Mouse (Mus musculus) lung, adult 2 months (tissue): ENCODE measurements around the gene Celf2. TPM values are rescaled to one million over a fixed set of nuclear protein-coding genes. Genes with fewer than 3 reads are reported as not detected.

Source experiments
- DNase-seq: peaks from one replicate; pipeline ENCODE4 v3.0.0; 2022
- H3K4me1 ChIP-seq: fragments of 200-500 bp; 2 replicates; pipeline ENCODE4 v1.6.1; 2011; ENCODE audit warnings: low read length; ENCODE audit not compliant: control insufficient read depth, insufficient read depth
- H3K4me3 ChIP-seq: fragments of 200-500 bp; replicated peaks from 2 replicates; pipeline ENCODE3; 2011; ENCODE audit warnings: low read depth, mild to moderate bottlenecking, control low read depth, low read length; ENCODE audit errors: extremely low read depth
- CTCF ChIP-seq: fragments of 200-500 bp; IDR thresholded peaks from 2 replicates; pipeline ENCODE4 v1.5.1; 2011; ENCODE audit warnings: mild to moderate bottlenecking, low read length, control low read depth; ENCODE audit not compliant: insufficient read depth
- POLR2A ChIP-seq: fragments of 200-500 bp; IDR thresholded peaks from 2 replicates; pipeline ENCODE4 v1.6.1; 2011; ENCODE audit warnings: low read depth, mild to moderate bottlenecking, control low read depth, low read length, borderline replicate concordance; ENCODE audit errors: extremely low read depth
- WGBS: fragments of 180-500 bp; shearing (Covaris S2); methylation state at CpG from one replicate; pipeline ENCODE4 v1.1.7; 2018; 5-methylcytosine and 5-hydroxymethylcytosine counted together
- polyA plus RNA-seq: library from polyadenylated mRNA; depleted of rRNA; stranded (reverse); fragments of >200 nt; gene quantifications from 2 replicates; pipeline ENCODE4 v1.2.3, GENCODE M21; 2012

The Celf2 gene
- polyA plus RNA-seq, 1 experiment: 43.4 TPM

DNA sequence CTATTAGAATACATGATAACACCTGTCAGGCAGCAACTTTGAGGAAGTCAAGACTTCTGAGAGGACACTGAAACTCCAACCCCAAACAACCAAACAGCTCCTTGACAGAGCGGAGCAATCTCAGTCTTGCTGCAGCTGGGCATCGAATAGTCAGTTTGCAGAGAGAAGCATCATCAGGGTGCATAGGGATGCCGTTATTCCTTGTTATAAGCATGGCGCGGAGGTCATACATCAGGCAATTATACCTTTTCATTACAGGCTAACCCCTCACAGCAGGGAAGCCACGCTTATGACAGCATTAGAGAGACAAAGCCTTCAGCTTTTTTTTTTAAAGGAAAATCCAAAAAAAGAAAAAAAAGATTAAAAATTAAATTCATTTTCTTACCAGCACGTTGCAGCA, 113.9 kb downstream of the Celf2 start:
- no peak for TF ChIP-seq POLR2A
- TF ChIP-seq CTCF: no peak
- WGBS: 69% methylated on average over 7 of the region's 7 CpGs
- H3K4me1 ChIP-seq: no peaks in the 10 kb centered on the region
- H3K4me3 ChIP-seq: no peak overlapping the region
- no peak for DNase-seq

DNA sequence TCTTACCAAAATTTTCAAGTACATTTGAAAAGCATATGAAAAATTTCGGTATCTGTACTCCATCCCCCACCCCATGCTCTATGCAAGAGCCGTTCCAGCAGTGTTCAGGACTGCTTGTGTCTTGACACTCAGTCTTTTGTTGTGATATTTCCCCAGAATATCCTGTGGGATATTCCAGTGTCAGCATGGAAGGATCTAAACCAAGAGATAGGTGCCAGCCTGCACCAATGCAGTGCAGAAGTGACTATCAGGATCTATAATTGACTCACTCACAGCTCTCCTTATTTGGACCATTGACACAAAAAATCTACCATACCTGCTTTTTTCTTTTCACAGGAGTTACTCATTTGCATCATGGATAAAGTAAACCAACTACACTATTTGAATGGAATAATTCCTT, 116.9 kb downstream of the Celf2 start:
- Histone ChIP-seq H3K4me3 (no peak overlapping the region), H3K4me1 (no peaks in the 10 kb centered on the region)
- no peak for DNase-seq
- 87% methylated on average over 2 of the region's 2 CpGs for WGBS
- no peak for TF ChIP-seq CTCF
- TF ChIP-seq POLR2A: no peak

- WGBS: 66% methylated on average over 5 of the region's 5 CpGs
Observed at GRCm38 (mm10) chr2:7389264-7389663, 120.1 kb downstream of the Celf2 start.

GRCm38 (mm10) chr2:7378736-7379135, 130.6 kb downstream of the Celf2 start:
- no peak overlapping the region for H3K4me3 ChIP-seq

More at GRCm38 (mm10) chr2:7389264-7389663, 120.1 kb downstream of the Celf2 start:
- no peak for TF ChIP-seq POLR2A
- TF ChIP-seq CTCF: no peak
- Histone ChIP-seq H3K4me1 (no peaks in the 10 kb centered on the region), H3K4me3 (no peak overlapping the region)
- no peak for DNase-seq

DNA sequence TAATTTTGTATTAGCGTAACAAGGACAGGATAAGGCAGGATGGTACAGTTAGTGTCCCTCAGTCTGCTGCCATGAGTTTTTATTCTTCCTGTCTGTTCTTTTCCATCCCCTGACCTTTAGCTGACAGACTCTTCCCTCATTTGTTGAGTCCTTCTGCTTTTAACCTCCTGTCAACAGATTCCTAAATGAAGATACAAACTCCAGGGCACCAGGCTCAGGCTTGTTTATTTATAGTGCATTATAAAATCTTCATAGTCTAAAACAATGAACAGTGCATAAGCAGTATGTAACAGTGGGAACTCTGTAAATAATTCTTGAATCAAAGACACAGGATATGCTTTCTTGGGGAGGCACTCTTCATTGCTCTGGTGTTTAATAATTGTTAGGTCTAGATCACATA, 131.5 kb downstream of the Celf2 start:
- 93% methylated on average over 1 of the region's 1 CpGs for WGBS
- TF ChIP-seq POLR2A (no peak), CTCF (no peak)
- Histone ChIP-seq H3K4me1 (no peaks in the 10 kb centered on the region), H3K4me3 (no peak overlapping the region)
- no peak for DNase-seq

More at GRCm38 (mm10) chr2:7378736-7379135, 130.6 kb downstream of the Celf2 start:
- DNase-seq: no peak
- no peak for TF ChIP-seq CTCF
- TF ChIP-seq POLR2A: no peak
- no peaks in the 10 kb centered on the region for H3K4me1 ChIP-seq
- 30% methylated on average over 1 of the region's 1 CpGs for WGBS

- DNase-seq: no peak
Observed at GRCm38 (mm10) chr2:7367738-7368137, 141.6 kb downstream of the Celf2 start.

DNA sequence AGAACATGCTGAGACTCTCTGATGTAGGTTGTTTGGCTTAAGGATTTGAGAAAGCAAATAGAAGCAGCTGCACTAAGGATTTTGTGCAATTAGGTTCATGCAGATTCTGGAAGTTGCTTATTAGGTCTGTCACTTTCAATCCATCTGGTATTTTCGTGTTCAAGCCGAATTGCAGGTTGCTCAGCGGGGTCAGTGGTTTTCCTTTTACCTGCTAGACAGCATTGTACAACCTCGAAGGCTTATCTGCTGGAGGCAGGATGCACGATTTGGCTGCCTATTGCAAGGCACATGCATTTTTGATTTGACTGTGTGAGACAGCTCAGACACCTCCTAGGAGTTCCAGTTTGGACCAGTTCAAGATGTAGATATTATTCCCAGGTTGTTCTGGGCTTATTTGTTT, 149.8 kb downstream of the Celf2 start:
- TF ChIP-seq CTCF (no peak), POLR2A (no peak)
- 70% methylated on average over 5 of the region's 5 CpGs for WGBS
- Histone ChIP-seq H3K4me1 (no peaks in the 10 kb centered on the region), H3K4me3 (no peak overlapping the region)
- DNase-seq: no peak

More at GRCm38 (mm10) chr2:7367738-7368137, 141.6 kb downstream of the Celf2 start:
- no peaks in the 10 kb centered on the region for H3K4me1 ChIP-seq
- WGBS: 84% methylated on average over 4 of the region's 4 CpGs
- no peak overlapping the region for H3K4me3 ChIP-seq
- TF ChIP-seq POLR2A: no peak

DNA sequence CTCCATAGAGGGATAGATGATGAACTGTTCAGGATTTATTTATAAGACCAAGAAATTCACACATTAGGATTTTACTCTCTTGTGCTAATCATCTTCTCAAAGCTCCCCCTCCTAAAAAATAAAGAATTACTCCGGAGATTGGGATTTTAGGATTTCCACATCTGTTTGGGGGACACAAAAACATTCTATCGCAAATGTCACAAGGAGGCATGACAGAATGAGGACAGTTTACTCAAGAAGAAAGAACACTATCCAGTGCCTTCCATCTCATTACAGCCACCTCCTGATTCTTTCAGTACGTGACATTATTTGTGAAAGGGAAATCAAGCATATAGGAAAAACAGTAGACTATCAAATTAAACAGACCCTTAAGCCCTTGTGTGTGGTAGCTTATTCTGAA, 150.5 kb downstream of the Celf2 start:
- DNase-seq: no peak
- WGBS: 79% methylated on average over 3 of the region's 3 CpGs
- no peak overlapping the region for H3K4me3 ChIP-seq
- TF ChIP-seq CTCF (no peak), POLR2A (no peak)
- no peaks in the 10 kb centered on the region for H3K4me1 ChIP-seq

GRCm38 (mm10) chr2:7351234-7351633, 158.1 kb downstream of the Celf2 start:
- no peak for DNase-seq
- no peaks in the 10 kb centered on the region for H3K4me1 ChIP-seq
- no peak overlapping the region for H3K4me3 ChIP-seq
- 73% methylated on average over 5 of the region's 5 CpGs for WGBS
- TF ChIP-seq CTCF: no peak
- TF ChIP-seq POLR2A: no peak

DNA sequence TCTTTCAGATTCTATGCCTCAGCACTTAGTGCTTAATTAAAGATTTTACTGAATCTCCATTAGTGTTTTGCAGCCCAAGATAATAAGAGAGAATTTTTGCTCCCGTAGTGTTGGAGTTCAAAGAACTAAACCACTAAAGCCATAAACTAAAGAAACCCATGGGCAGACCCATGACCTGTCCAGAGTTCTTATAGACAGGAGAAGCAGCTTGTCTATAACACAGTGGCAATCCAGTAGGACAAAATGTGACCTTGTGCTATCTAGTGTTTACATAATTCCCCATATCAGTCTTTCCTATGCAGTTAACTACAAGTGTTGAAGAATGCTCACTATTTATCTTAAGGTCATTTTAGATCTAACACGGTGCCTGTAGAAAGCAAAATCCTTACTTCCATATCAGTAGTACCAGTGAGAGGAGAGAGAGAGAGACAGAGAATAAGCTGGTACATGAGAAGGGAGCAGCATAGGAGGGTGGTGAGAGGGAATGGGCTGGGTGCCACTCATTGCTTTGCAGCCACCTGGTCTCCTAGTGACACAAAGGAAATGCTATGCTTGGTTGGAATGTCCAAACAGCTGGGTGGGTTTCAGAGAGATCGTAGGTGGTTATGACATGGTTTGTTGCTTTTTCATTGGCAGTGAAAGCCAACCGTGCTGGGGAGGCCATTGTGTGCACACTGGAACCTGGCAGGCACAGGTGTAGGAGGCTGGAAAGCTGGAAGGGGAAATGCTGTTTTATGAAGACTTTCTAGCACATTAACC, 162.5 kb downstream of the Celf2 start:
- WGBS: 39% methylated on average over 4 of the region's 4 CpGs
- no peak overlapping the region for H3K4me3 ChIP-seq
- H3K4me1 ChIP-seq: no peaks in the 10 kb centered on the region
- TF ChIP-seq POLR2A (no peak), CTCF (no peak)
- no peak for DNase-seq

DNA sequence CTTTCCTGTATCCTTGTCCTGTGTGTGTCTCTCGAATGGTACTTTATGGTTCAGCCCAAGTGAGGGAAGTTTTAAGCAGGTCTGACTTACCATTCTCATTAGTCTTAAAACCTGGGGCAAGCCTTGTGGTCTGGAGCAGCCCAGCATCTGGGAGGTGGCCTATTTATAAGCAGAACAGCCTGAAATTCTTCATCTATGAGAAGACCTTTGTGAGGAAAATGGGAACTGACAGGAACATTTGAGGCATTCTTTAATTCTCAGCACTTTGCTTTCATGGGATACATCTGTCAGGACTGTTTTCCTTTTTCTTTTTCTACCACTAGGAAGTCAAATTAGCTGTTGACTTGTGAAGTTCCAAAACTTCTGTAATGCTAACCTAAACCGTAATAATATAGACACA, 164.4 kb downstream of the Celf2 start:
- WGBS: 79% methylated on average over 2 of the region's 2 CpGs
- no peak overlapping the region for H3K4me3 ChIP-seq
- TF ChIP-seq CTCF: no peak
- TF ChIP-seq POLR2A: no peak

More for the DNA sequence above, 164.4 kb downstream of the Celf2 start:
- no peak for DNase-seq
- no peaks in the 10 kb centered on the region for H3K4me1 ChIP-seq
